Mouse (Mus musculus): ENCODE results near the gene Camk2n2.

DNA sequence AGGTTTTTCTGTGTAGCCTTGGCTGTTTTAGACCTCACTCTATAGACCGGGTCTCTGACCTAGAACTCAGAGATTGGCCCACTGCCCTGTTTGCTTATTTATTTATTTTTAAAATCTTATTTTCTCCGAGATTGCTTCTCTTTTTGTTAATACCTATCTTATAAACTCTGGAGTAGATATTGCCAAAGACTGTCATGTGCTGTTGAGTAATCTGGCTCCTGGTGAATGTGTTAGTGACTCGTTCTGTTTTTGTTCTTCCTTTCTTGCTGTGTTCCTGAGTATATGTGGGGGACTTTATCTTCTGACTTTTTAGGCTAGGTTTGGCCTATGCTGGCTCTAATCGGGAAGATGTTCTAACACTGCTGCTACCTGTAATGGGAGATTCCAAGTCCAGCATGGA is 36.6 kb upstream of the Camk2n2 start:
- TF ChIP-seq POLR2A (IDR thresholded peaks at IDR 0.05; ENCODE audit: low read depth, low read length) = no peak
- TF ChIP-seq EP300 (IDR thresholded peaks at IDR 0.05; ENCODE audit: low read length) = no peak
- no peak for TF ChIP-seq SIN3A (IDR thresholded peaks at IDR 0.05; ENCODE audit: low read length)
- TF ChIP-seq CTCF (conservative IDR thresholded peaks at IDR 0.05 in 1 of 2, IDR thresholded peaks at IDR 0.05 in 1 of 2; ENCODE audit: low read depth in 2 of 2, low read length in 2 of 2) = no peak
- no peak for TF ChIP-seq MAX (IDR thresholded peaks at IDR 0.05; ENCODE audit: low read length)
- TF ChIP-seq USF1 (IDR thresholded peaks at IDR 0.05; ENCODE audit: low read depth, low read length) = no peak
- TF ChIP-seq IRF4 (IDR thresholded peaks at IDR 0.05; ENCODE audit: low read depth, low read length) = no peak
- TF ChIP-seq ZMIZ1 (IDR thresholded peaks at IDR 0.05; ENCODE audit: low read depth, low read length) = no peak
- TF ChIP-seq GABPA (IDR thresholded peaks at IDR 0.05; ENCODE audit: insufficient replicate concordance, low read depth, low read length) = no peak
- TF ChIP-seq SMC3 (IDR thresholded peaks at IDR 0.05; ENCODE audit: low read depth, low read length) = no peak

All from CH12.LX (cell line).